ENCODE assay signal across 19 mouse cellular contexts in genomic region chr16:94701141-94701540, GRCm38 (mm10).
"Had no signal": no experiment of that assay in that cellular context is flagged by ENCODE, and none has a peak within 500 bp of the region (broad histone marks: within the 10 kb centered on the region; RNA-seq: fewer than 3 reads in every experiment).

No protein-coding gene starts in this region.

- H3K9me3 ChIP-seq: midbrain, embryonic 10.5 days; midbrain, embryonic 12.5 days; neural tube, embryonic 13.5 days; neural tube, embryonic 15.5 days; stomach, embryonic 15.5 days had no signal

- H3K9ac ChIP-seq: lung, embryonic 14.5 days; midbrain, embryonic 12.5 days; neural tube, embryonic 13.5 days; neural tube, embryonic 15.5 days; stomach, embryonic 15.5 days had no signal

- ATAC-seq: midbrain, embryonic 16.5 days had no signal

- H3K4me1 ChIP-seq: midbrain, embryonic 12.5 days; neural tube, embryonic 13.5 days; neural tube, embryonic 15.5 days; stomach, embryonic 15.5 days had no signal

- H3K27me3 ChIP-seq: midbrain, embryonic 12.5 days; neural tube, embryonic 13.5 days; neural tube, embryonic 15.5 days; stomach, embryonic 15.5 days had no signal

- H3K4me3 ChIP-seq: midbrain, embryonic 10.5 days; midbrain, embryonic 12.5 days; myocyte; neural tube, embryonic 13.5 days; neural tube, embryonic 15.5 days; stomach, embryonic 15.5 days had no signal

- H3K27ac ChIP-seq: midbrain, embryonic 10.5 days; midbrain, embryonic 12.5 days; neural tube, embryonic 13.5 days; neural tube, embryonic 15.5 days; stomach, embryonic 15.5 days; stomach, postnatal 0 days had no signal

- DNase-seq: lung, adult 18-20 months; lung, embryonic 14.5 days; lung, postnatal 10 days; lung, postnatal 36 days; midbrain, embryonic 14.5 days; retina, postnatal 1 day; right cerebral cortex, adult 18-20 months; right cerebral cortex, postnatal 14 days; thymus, adult 2 months; thymus, postnatal 25 days; thymus, postnatal 4 days had no signal

- H3K36me3 ChIP-seq: midbrain, embryonic 10.5 days; midbrain, embryonic 12.5 days; neural tube, embryonic 15.5 days had no signal

- H3K4me2 ChIP-seq: lung, embryonic 14.5 days; midbrain, embryonic 12.5 days; neural tube, embryonic 13.5 days; neural tube, embryonic 15.5 days; stomach, embryonic 15.5 days had no signal
